ENCODE assay signal across 8 mouse cellular contexts in genomic region chr17:46160090-46160662, GRCm38 (mm10). TPM values are rescaled to one million over a fixed set of nuclear protein-coding genes. Genes with fewer than 3 reads are reported as not detected.
DNase-seq lines count a peak whose midpoint lies in the region; ATAC-seq lines count a peak whose summit lies in the region.

No protein-coding gene starts in this region.

- H3K4me1 ChIP-seq in hindbrain, embryonic 15.5 days (replicated peaks) = peaks cover 32% of the 10 kb centered on the region

- peak; percentile 55 for ATAC-seq in hindbrain, embryonic 15.5 days (ENCODE audit: low FRiP score, low read depth)

- WGBS in hindbrain, embryonic 15.5 days = under 1% methylated on average over 16 of the region's 16 CpGs

- H3K36me3 ChIP-seq in hindbrain, embryonic 15.5 days = peaks cover 15% of the 10 kb centered on the region

- H3K4me2 ChIP-seq in hindbrain, embryonic 15.5 days = peak overlapping the region; percentile 89

- peak overlapping the region; percentile 90 for H3K4me3 ChIP-seq in hindbrain, embryonic 15.5 days

- peak; percentile 95 for DNase-seq in R1 (ENCODE audit: low read depth, low spot score)
- DNase-seq in cerebellum, postnatal 36 days = peak; percentile 79 to 80
- DNase-seq in frontal cortex, postnatal 36 days (ENCODE audit: low spot score in 2 of 2) = peak; percentile 84 to 87
- peak; percentile 82 for DNase-seq in left cerebral cortex, adult 11 months (ENCODE audit: low spot score)
- DNase-seq in lung, postnatal 4 days = peak; percentile 94 to 95
- peak; percentile 89 for DNase-seq in right cerebral cortex, adult 18-20 months
- DNase-seq in urinary bladder, postnatal 10 days (ENCODE audit: low spot score) = peak; percentile 69

- peak overlapping the region; percentile 47 for H3K9ac ChIP-seq in hindbrain, embryonic 15.5 days

- no peaks in the 10 kb centered on the region for H3K9me3 ChIP-seq in hindbrain, embryonic 15.5 days

- H3K27ac ChIP-seq in hindbrain, embryonic 15.5 days (replicated peaks) = peak overlapping the region; percentile 76

- H3K27me3 ChIP-seq in hindbrain, embryonic 15.5 days = no peaks in the 10 kb centered on the region

RNA-seq across cellular contexts. Expression of gene Gtpbp2, which starts 0.7 kb away (rescaled TPM):
- 41.1 and 45.7 TPM in 2 replicates for polyA plus RNA-seq in hindbrain, embryonic 15.5 days (2015; fragmentation: Nextera tagmentation; extraction: Ambion mirVana)

RNA-seq across cellular contexts. Expression of gene Mad2l1bp, which starts 6.8 kb away (rescaled TPM):
- polyA plus RNA-seq in hindbrain, embryonic 15.5 days (2015; fragmentation: Nextera tagmentation; extraction: Ambion mirVana) = 22.9 and 24.2 TPM in 2 replicates

RNA-seq across cellular contexts. Expression of gene Rsph9, which starts 16.2 kb away (rescaled TPM):
- 50.0 and 50.3 TPM in 2 replicates for polyA plus RNA-seq in hindbrain, embryonic 15.5 days (2015; fragmentation: Nextera tagmentation; extraction: Ambion mirVana)

RNA-seq across cellular contexts. Expression of gene Polh, which starts 42.3 kb away (rescaled TPM):
- polyA plus RNA-seq in hindbrain, embryonic 15.5 days (2015; fragmentation: Nextera tagmentation; extraction: Ambion mirVana) = 7.4 and 7.9 TPM in 2 replicates

RNA-seq across cellular contexts. Expression of gene Xpo5, which starts 42.4 kb away (rescaled TPM):
- 34.5 and 36.0 TPM in 2 replicates for polyA plus RNA-seq in hindbrain, embryonic 15.5 days (2015; fragmentation: Nextera tagmentation; extraction: Ambion mirVana)

Comparison
In these comparisons a context has a peak if more than half of its experiments do, and no peak if none do; other contexts are left out.
1. Peak in every context shown above with its lines: DNase-seq, ATAC-seq, H3K4me3 ChIP-seq and H3K27ac ChIP-seq.